Mouse (Mus musculus) 3T3-L1 (cell line): Measurements from ENCODE around the gene Mien1.

ENCODE experiments used
- DNase-seq: peaks from one replicate; pipeline ENCODE4 v3.0.0-alpha.2; 2015; ENCODE audit warnings: low read depth, low spot score

The Mien1 gene

DNA sequence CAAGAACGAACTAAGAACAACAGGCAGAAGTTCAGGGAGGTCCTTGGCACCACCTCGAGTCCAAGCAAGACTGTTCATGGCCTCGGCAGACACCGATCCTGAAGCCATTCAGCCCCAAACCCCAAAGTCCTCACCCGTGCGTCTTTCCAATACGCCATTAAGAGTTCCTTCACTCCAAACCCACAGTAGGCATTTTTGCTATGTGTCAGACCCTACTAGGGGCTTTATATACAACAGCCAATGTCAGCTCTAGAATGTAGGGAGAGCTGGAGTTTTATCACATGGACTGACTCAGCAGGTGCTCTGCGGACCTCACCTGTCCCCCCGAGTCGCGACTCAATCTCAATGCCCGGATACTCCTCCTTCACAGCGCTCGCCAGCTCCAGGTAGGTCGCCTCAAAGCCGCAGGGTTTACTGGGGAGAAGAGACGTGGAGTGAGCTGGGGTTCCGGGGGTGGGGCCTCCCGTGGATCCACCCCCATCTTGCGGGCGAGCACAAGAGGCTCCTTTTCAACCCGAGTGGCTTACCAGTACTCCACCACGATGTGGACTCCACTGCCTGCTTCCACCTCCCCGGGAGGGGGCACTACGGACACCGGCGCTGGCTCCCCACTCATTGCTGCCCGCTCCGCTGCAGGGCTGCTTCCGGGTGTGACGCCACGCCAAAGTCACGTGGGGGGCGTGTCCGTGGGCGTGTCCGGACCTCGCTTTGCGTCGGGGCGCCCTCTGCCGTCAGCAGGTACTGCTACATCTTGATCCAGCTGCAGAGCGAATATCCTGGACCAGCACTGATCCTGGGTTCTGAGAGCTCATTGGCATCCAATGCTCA lies at the start of gene Mien1:
Gene Mien1, minus strand, starts transcription at position 661 of the 828 bp plus-strand sequence.
- DNase-seq, result peak; percentile 91

- no peak for DNase-seq
Observed at GRCm38 (mm10) chr11:98487526-98488040, 48.8 kb upstream of the Mien1 start.

DNA sequence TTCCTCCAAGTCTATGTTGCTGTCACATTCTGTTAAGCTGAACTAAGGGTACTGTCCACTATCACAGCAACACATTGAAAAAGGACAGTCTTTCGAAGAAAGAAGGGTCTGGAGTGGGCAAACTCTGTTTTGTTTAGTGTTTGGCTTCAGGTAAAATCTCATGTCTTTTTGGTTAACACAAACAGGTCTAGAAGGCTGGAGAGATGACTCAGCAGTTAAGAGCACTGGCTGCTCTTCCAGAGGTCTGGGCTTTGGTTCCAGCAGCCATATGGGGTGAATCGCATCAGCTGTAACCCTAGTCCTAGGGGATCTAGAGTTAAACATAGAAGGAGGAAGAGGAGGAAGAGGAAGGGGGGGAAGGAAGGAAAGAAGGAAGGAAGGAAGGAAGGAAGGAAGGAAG lies 47.0 kb upstream of the Mien1 start:
- DNase-seq, result no peak

GRCm38 (mm10) chr11:98482067-98482466 lies 43.3 kb upstream of the Mien1 start:
- no peak for DNase-seq

DNA sequence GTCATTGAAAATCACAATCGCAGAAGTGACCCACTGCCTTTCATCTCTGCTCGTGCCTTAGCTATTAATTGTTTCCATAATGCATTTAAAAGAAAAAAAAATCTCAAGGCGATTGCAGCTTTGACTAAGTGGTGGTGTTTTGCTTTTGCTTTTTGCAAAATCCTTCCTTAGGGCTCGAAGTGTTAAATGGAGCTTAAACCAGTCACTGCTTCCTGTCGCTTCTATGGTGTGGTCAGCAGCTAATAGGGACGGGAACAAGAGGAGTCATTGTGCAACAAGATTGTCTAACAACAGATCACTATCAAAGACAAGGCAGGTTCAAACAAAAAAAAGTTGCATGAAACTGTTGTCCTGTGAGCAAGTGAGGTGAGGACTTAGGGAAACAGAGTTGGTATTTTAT lies 42.4 kb upstream of the Mien1 start:
- no peak for DNase-seq

GRCm38 (mm10) chr11:98479940-98480497 lies 41.2 kb upstream of the Mien1 start:
- DNase-seq, result no peak

DNA sequence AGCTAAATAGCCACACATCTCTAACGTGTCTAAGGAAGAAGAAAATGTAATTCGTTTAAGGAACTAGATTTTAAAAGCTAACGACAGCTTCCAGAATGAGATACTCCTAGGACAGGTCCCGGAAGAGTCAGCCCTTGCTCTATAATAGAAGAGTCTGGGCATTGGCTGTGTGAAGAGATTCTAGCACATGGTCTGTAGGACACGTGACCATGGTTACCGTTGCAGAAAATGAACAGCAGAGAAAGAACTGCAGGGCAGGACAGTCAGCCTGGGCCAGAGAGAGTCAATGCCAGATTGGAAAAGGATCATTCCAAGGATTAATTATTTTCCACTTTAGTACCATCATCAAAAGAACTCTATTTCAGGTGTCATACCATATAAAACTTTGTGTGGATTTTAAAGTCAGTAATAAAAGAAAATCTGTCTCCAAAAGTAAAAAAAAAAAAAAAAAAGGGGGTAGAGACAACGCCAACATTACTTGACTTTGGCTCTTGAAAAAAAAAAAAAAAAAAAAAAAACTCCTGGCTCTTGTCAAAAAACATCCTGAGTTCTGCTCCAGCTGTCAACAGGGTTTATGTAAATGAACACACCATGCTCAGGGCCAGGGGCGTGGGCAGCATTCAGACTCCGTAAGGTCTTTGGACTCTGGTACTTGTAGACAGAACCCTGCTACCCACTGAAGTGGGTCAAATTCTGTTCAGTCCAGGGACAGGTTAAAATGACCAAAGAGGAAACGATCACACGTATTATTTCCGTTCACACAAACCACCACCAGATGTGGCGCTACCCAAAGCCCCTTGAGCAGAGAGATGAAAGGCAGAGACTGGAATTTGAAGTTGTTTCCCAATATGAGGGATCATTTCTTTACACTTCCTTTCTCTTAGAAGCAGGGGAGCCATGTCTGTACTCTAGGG lies 40.5 kb upstream of the Mien1 start:
- no peak for DNase-seq

DNA sequence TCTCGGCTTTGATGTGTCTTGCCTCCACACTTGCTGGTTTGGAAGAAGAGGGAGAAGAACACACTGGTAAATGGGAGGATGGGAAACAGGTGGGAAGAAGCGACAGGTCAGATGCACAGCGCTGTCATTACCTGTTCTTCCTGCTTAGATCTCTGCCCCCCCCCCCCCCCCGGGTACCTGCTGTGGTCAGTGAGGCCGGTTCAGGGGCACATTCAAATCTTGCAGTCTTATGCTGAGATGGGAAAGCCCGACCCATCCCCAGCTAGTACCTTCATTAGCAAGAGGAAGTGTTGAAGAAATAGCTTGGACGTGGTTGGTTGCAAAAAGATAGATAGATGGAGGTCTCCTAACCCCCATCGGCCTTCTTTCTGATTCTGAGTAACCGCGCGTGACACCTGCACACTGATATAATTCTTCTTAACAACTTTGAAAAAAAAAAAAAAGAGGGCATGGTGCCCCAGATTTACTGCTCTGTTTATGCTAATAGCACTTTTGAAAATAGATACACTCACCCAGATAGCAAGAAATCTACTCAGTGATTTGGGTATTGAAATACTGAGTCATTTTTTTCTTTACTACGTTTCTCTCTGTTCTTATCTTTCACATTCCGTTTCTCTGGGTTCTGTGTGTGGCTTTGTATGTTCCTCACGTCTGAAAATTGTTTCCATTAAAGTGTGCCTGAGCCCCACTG lies 38.4 kb upstream of the Mien1 start:
- no peak for DNase-seq

- DNase-seq, result no peak
Observed at GRCm38 (mm10) chr11:98476434-98476807, 37.6 kb upstream of the Mien1 start.

DNA sequence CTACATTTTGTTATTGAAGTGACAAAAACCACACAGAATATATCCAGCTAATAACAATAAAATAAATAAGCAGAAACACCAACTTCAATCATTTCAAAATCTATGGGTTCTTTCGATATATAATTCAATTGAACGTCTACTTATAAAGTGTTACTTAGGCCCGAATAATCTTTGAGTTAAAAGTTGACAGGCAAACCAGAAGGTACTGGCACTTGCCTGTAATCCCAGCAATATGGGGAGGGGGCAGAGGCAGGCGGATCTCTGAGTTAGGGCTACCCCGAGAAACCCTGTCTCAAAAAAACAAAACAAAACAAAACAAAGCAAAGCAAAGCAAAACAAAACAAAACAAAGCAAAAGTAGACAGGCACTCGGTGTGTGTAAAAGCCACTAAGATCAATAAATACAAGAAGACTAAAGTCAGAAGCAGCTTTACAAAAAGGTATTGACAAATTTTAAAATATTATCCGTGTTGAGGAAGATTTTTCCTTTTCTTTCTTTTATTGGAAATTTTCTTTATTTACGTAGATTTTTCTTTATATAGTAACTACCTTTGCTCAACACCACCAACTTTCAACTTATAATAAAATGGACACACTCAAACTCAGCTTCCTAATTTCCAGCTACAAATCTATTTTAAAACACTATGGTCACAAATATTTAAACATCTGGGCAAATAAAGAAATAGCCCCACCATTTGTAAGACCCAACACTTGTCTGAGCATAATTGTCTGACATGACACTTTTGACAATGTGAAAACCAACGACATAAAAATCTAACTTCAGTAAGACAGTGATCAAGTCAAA lies 37.0 kb upstream of the Mien1 start:
- DNase-seq, result no peak

DNA sequence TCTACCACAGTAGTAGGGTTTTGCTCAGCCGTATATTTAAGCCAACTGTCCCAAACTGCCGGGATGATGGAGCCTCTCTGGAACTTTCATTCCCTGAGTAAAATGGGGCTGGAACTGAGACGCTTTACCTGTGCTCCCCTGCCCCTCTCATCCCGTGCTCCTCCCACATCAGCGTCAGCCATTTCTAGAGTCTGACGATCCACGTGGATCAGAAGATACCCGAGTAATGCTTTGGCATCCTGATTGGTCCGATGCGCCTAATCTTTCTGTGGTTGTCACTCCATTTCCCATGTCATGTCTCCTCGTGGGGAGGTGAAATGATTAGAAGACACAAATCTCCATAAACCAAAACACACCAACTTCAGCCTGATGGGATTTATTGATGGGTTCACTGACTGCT lies 36.2 kb upstream of the Mien1 start:
- DNase-seq, result no peak

DNA sequence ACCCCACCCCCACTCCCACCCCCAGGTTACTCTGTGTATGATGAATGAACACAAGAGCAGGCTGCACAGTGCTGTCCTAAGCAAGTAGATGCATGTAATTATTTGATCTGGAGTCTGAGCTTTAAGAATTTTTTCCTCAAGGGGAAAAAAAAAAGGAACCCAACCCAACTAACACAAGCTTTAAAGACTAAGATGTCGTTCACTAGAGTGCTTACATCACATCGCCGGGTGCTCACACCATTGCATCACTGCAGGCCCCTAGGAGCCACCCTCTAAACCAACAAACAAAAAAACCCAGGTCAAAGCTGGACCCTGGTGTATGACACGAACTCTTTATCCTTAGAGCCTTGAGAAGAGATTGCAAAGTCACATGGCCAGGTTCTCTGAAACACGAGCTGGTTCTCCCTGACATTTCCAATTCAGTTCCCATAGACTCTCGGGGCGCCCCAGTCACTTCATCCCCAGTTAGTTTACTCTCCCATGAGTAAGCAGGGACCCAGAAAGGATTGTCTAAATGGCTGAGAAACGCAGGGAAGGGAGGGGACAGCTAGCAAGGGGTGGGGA lies 35.2 kb upstream of the Mien1 start:
- DNase-seq, result no peak

DNA sequence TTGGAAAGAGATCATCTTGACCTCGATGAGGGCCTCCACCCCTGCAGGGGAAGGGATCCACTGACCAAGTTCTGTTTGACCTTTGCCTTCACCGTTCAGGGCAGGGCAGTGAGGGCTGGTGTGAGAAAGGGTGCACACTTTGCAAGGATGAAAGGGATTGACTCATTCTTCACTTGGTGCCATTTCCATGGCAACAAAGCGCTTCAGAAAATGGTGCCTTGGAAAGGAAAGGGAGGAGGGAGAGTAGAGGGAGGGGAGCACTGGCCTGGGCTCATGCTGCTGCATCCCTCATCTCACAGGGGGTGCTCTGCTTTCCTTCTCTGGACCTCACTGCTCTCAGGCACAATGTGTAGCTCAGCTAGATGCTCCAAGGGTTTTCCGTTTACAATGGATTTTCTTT lies 33.9 kb upstream of the Mien1 start:
- no peak for DNase-seq

- DNase-seq, result no peak
Observed at GRCm38 (mm10) chr11:98470795-98471194, 32.0 kb upstream of the Mien1 start.

DNA sequence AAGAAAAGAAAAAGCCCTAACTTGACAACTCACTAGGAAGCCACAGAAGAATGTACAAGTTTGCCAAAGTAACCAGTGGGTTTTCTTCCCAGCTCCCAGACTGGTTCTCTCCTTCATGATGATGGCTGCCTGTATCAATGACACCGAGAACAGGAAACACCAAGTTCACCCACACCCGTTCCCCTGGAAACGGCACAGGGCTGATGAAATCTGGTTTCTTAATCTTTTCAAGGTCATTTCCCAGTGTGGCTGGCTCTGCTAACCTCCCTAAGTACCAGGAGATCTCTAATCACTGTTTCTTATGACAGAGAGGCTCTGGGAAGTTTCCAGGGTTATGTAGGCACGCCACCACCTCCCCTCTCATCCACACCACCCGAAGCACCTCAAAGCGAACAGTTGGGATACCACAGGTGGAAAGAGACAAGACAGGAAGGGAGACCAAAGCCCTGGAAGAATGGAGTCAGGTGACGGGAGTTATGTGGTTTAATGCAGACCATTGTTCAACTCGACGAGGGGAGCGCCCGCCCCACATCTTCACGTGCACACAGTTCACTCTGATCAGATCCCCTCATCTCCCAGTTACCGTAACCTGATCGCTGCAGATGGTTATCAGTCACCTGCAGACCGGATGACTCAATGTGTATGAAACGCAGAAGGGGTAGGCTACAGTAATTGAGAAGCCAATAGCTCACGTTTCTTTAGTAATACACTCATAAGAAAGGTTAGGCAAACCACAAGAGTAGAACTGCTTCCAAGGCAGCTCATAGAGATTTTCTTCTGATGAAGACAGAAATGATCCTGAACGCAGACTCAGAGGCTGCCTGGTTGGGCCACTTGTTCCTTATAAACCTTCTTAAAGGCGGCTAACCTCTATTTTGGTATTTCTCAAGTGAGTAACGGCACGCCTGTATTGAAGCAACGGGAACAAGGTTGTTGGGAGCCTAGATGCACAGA lies 31.2 kb upstream of the Mien1 start:
- DNase-seq, result peak; percentile 9

DNA sequence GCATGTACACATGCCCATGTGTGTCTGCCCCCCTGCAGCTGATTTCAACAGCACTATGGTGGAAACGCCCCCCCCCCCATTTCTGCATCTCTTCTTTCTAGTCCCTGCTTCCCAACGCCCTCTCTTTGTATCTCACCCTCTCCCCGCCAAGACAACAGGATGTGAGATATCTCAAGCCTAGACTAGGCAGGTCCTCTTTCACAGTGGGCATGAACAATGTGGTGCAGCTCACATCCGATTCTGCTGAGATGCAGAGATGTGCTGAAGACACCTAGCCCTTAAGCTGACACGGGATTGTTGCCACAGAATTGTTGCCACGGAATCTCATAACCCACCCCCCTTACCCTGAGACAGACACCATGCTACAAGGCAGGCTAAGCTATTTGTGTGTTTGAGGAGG lies 25.7 kb upstream of the Mien1 start:
- no peak for DNase-seq

DNA sequence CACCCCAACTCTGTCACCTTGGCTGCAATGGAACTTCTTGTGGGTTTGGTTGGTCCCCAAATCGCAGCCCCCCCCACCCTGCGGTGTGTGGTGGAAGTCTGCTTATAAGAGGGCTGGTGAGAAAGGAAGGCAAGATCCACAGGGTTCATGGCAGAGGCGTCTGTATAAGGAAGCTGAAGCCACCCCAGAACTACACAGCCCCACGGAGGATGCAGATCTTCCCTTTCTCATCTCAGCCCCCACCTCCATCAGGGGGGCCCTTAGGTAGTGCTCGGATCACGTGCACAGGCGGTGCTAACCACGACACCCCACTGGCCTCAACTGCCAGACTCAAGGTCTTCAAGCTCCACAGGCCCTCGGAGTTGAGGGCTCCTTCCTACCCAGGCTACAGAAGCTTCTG lies 25.1 kb upstream of the Mien1 start:
- no peak for DNase-seq

- no peak for DNase-seq
Observed at GRCm38 (mm10) chr11:98462255-98462654, 23.5 kb upstream of the Mien1 start.

- peak; percentile 62 for DNase-seq
Observed at GRCm38 (mm10) chr11:98461109-98461720, 22.4 kb upstream of the Mien1 start.
